Mouse (Mus musculus): ENCODE measurements around the gene Odf2. TPM values are rescaled to one million over a fixed set of nuclear protein-coding genes. Genes with fewer than 3 reads are reported as not detected.

Odf2 gene
- total and polyA plus RNA-seq, 2 experiments from 2014 or later, result 28.6 to 35.1 TPM

- WGBS, result 22% methylated on average over 2 of the region's 2 CpGs
- H3K9ac ChIP-seq (replicated peaks; ENCODE audit: low read depth, low read length), result no peak overlapping the region
- no peak for DNase-seq (ENCODE audit: low spot score)
- peak overlapping the region; percentile 44; the same call in 1 of the 2 replicates for H3K27ac ChIP-seq (ENCODE audit: low read depth)
- no peak for TF ChIP-seq CTCF (IDR thresholded peaks at IDR 0.05; ENCODE audit: low read depth)
- TF ChIP-seq EP300 (IDR thresholded peaks at IDR 0.05; ENCODE audit: low read depth), result peak; percentile 39; the same call in 1 of the 2 replicates
- peak; percentile 51; the same call in 1 of the 2 replicates for ATAC-seq (ENCODE audit: insufficient read depth, low read depth)
- no peak overlapping the region for H3K4me2 ChIP-seq (ENCODE audit: low read depth, low read length)
- peaks cover 43% of the 10 kb centered on the region for H3K36me3 ChIP-seq (replicated peaks; ENCODE audit: control insufficient read depth, insufficient read depth, low read length)
- no peak overlapping the region for H3K4me3 ChIP-seq (ENCODE audit: low read depth, low read length)
- no peaks in the 10 kb centered on the region for H3K27me3 ChIP-seq (ENCODE audit: control insufficient read depth, insufficient read depth, low read length)
- H3K9me3 ChIP-seq (replicated peaks; ENCODE audit: control insufficient read depth, low read length), result no peaks in the 10 kb centered on the region
- peaks cover 42% of the 10 kb centered on the region for H3K4me1 ChIP-seq (ENCODE audit: control insufficient read depth, insufficient read depth)
Observed at GRCm38 (mm10) chr2:29973525-29973924, 84.5 kb downstream of the Odf2 start.

DNA sequence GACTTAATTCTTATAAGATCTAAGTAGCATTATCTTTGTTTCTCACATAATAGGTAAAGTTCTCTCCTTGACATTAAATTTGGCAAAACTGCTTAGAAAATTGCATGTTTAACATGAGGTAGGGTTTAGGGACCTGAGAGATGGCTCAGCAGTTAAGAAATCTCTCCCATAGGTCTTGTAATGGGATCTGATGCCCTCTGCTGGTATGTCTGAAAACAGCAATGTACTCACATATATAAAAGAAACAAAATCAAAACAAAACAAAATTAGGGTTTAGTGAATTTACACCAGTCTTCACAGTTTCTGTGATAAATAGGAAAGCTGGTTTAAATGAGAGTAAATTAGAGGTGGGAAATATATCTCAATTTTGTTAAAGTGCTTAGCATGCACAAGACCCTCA, 88.3 kb downstream of the Odf2 start:
- ATAC-seq (ENCODE audit: insufficient read depth, low read depth) (no peak), DNase-seq (ENCODE audit: low spot score) (peak; percentile 56)
- H3K36me3 ChIP-seq (replicated peaks; ENCODE audit: control insufficient read depth, insufficient read depth, low read length), result peaks cover 62% of the 10 kb centered on the region

GRCm38 (mm10) chr2:29980661-29981060, 91.6 kb downstream of the Odf2 start:
- H3K9me3 ChIP-seq (replicated peaks; ENCODE audit: control insufficient read depth, low read length), result no peaks in the 10 kb centered on the region
- TF ChIP-seq EP300 (IDR thresholded peaks at IDR 0.05; ENCODE audit: low read depth) (no peak), CTCF (IDR thresholded peaks at IDR 0.05; ENCODE audit: low read depth) (no peak)
- ATAC-seq (ENCODE audit: insufficient read depth, low read depth) (no peak), DNase-seq (ENCODE audit: low spot score) (no peak)
- 87% methylated on average over 1 of the region's 1 CpGs for WGBS
- peaks cover 86% of the 10 kb centered on the region for H3K36me3 ChIP-seq (replicated peaks; ENCODE audit: control insufficient read depth, insufficient read depth, low read length)
- H3K9ac ChIP-seq (replicated peaks; ENCODE audit: low read depth, low read length), result no peak overlapping the region
- H3K4me2 ChIP-seq (ENCODE audit: low read depth, low read length), result no peak overlapping the region
- no peak overlapping the region for H3K27ac ChIP-seq (ENCODE audit: low read depth)
- H3K4me1 ChIP-seq (ENCODE audit: control insufficient read depth, insufficient read depth), result no peaks in the 10 kb centered on the region
- no peaks in the 10 kb centered on the region for H3K27me3 ChIP-seq (ENCODE audit: control insufficient read depth, insufficient read depth, low read length)
- H3K4me3 ChIP-seq (ENCODE audit: low read depth, low read length), result no peak overlapping the region

More for the DNA sequence above, 88.3 kb downstream of the Odf2 start:
- H3K4me3 ChIP-seq (ENCODE audit: low read depth, low read length), result no peak overlapping the region
- no peak overlapping the region for H3K4me2 ChIP-seq (ENCODE audit: low read depth, low read length)
- no peaks in the 10 kb centered on the region for H3K27me3 ChIP-seq (ENCODE audit: control insufficient read depth, insufficient read depth, low read length)
- TF ChIP-seq CTCF (IDR thresholded peaks at IDR 0.05; ENCODE audit: low read depth) (peak; percentile 66), EP300 (IDR thresholded peaks at IDR 0.05; ENCODE audit: low read depth) (no peak)
- H3K9me3 ChIP-seq (replicated peaks; ENCODE audit: control insufficient read depth, low read length), result no peaks in the 10 kb centered on the region
- H3K27ac ChIP-seq (ENCODE audit: low read depth), result no peak overlapping the region
- peaks cover 10% of the 10 kb centered on the region for H3K4me1 ChIP-seq (ENCODE audit: control insufficient read depth, insufficient read depth)
- H3K9ac ChIP-seq (replicated peaks; ENCODE audit: low read depth, low read length), result no peak overlapping the region

Small RNAs within 50 kb of the gene (microRNA-seq; reads per million reads assigned to microRNA genes)
- gene Mir219a-2 (not detected), gene Mir219b (not detected)

Other genes with a start within 250 kb of the Odf2 start
- gene Gm13420, start 137.5 kb upstream of the Odf2 start, total RNA-seq (2014; rRNA removed; ENCODE audit: low replicate concordance), result not detected in 2 replicates
- gene Gm13420, start 137.5 kb upstream of the Odf2 start, polyA plus RNA-seq (2015; fragmentation: Nextera tagmentation; extraction: Ambion mirVana), result not detected in 2 replicates
- gene Gm13547, start 129.9 kb upstream of the Odf2 start, total RNA-seq (2014; rRNA removed; ENCODE audit: low replicate concordance), result not detected in 2 replicates
- not detected in 2 replicates for gene Gm13547, start 129.9 kb upstream of the Odf2 start, polyA plus RNA-seq (2015; fragmentation: Nextera tagmentation; extraction: Ambion mirVana)
- 23.5 and 56.9 TPM in 2 replicates for gene Coq4, start 101.7 kb upstream of the Odf2 start, total RNA-seq (2014; rRNA removed; ENCODE audit: low replicate concordance)
- 16.2 and 16.3 TPM in 2 replicates for gene Coq4, start 101.7 kb upstream of the Odf2 start, polyA plus RNA-seq (2015; fragmentation: Nextera tagmentation; extraction: Ambion mirVana)
- gene Trub2, start 100.7 kb upstream of the Odf2 start, total RNA-seq (2014; rRNA removed; ENCODE audit: low replicate concordance), result 26.9 and 42.6 TPM in 2 replicates
- gene Trub2, start 100.7 kb upstream of the Odf2 start, polyA plus RNA-seq (2015; fragmentation: Nextera tagmentation; extraction: Ambion mirVana), result 16.7 and 20.2 TPM in 2 replicates
- gene Slc27a4, start 86.6 kb upstream of the Odf2 start, total RNA-seq (2014; rRNA removed; ENCODE audit: low replicate concordance), result 28.2 and 30.0 TPM in 2 replicates
- 8.4 and 8.6 TPM in 2 replicates for gene Slc27a4, start 86.6 kb upstream of the Odf2 start, polyA plus RNA-seq (2015; fragmentation: Nextera tagmentation; extraction: Ambion mirVana)
- gene Urm1, start 69.1 kb upstream of the Odf2 start, total RNA-seq (2014; rRNA removed; ENCODE audit: low replicate concordance), result 27.9 and 30.0 TPM in 2 replicates
- 14.2 and 14.5 TPM in 2 replicates for gene Urm1, start 69.1 kb upstream of the Odf2 start, polyA plus RNA-seq (2015; fragmentation: Nextera tagmentation; extraction: Ambion mirVana)
- gene Cercam, start 20.1 kb upstream of the Odf2 start, total RNA-seq (2014; rRNA removed; ENCODE audit: low replicate concordance), result 11.7 and 24.0 TPM in 2 replicates
- 7.9 and 8.8 TPM in 2 replicates for gene Cercam, start 20.1 kb upstream of the Odf2 start, polyA plus RNA-seq (2015; fragmentation: Nextera tagmentation; extraction: Ambion mirVana)
- gene Gle1, start 46.2 kb downstream of the Odf2 start, total RNA-seq (2014; rRNA removed; ENCODE audit: low replicate concordance), result 14.7 and 21.4 TPM in 2 replicates
- gene Gle1, start 46.2 kb downstream of the Odf2 start, polyA plus RNA-seq (2015; fragmentation: Nextera tagmentation; extraction: Ambion mirVana), result 22.8 and 23.0 TPM in 2 replicates
- gene Sptan1, start 76.3 kb downstream of the Odf2 start, total RNA-seq (2014; rRNA removed; ENCODE audit: low replicate concordance), result 245 and 266 TPM in 2 replicates
- 66.4 and 79.3 TPM in 2 replicates for gene Sptan1, start 76.3 kb downstream of the Odf2 start, polyA plus RNA-seq (2015; fragmentation: Nextera tagmentation; extraction: Ambion mirVana)
- 26.2 and 30.1 TPM in 2 replicates for gene Wdr34, start 159.7 kb downstream of the Odf2 start, total RNA-seq (2014; rRNA removed; ENCODE audit: low replicate concordance)
- gene Wdr34, start 159.7 kb downstream of the Odf2 start, polyA plus RNA-seq (2015; fragmentation: Nextera tagmentation; extraction: Ambion mirVana), result 17.3 and 17.6 TPM in 2 replicates
- 103 and 123 TPM in 2 replicates for gene Set, start 168.2 kb downstream of the Odf2 start, total RNA-seq (2014; rRNA removed; ENCODE audit: low replicate concordance)
- gene Set, start 168.2 kb downstream of the Odf2 start, polyA plus RNA-seq (2015; fragmentation: Nextera tagmentation; extraction: Ambion mirVana), result 131 and 139 TPM in 2 replicates
- 13.9 and 18.9 TPM in 2 replicates for gene Pkn3, start 188.5 kb downstream of the Odf2 start, total RNA-seq (2014; rRNA removed; ENCODE audit: low replicate concordance)
- 5.7 and 6.0 TPM in 2 replicates for gene Pkn3, start 188.5 kb downstream of the Odf2 start, polyA plus RNA-seq (2015; fragmentation: Nextera tagmentation; extraction: Ambion mirVana)
- 15.5 and 27.4 TPM in 2 replicates for gene Zdhhc12, start 204.4 kb downstream of the Odf2 start, total RNA-seq (2014; rRNA removed; ENCODE audit: low replicate concordance)
- 19.9 and 21.1 TPM in 2 replicates for gene Zdhhc12, start 204.4 kb downstream of the Odf2 start, polyA plus RNA-seq (2015; fragmentation: Nextera tagmentation; extraction: Ambion mirVana)
- gene Zer1, start 235.4 kb downstream of the Odf2 start, total RNA-seq (2014; rRNA removed; ENCODE audit: low replicate concordance), result 31.2 and 32.4 TPM in 2 replicates
- 3.7 and 4.1 TPM in 2 replicates for gene Zer1, start 235.4 kb downstream of the Odf2 start, polyA plus RNA-seq (2015; fragmentation: Nextera tagmentation; extraction: Ambion mirVana)
- 21.4 and 29.5 TPM in 2 replicates for gene Tbc1d13, start 244.5 kb downstream of the Odf2 start, total RNA-seq (2014; rRNA removed; ENCODE audit: low replicate concordance)
- gene Tbc1d13, start 244.5 kb downstream of the Odf2 start, polyA plus RNA-seq (2015; fragmentation: Nextera tagmentation; extraction: Ambion mirVana), result 2.9 and 3.0 TPM in 2 replicates